Mouse (Mus musculus): Measurements from ENCODE around the gene Apeh. TPM values are rescaled to one million over a fixed set of nuclear protein-coding genes. Genes with fewer than 3 reads are reported as not detected.

Gene Apeh
- polyA plus RNA-seq, 1 experiment, result 21.2 TPM

DNA sequence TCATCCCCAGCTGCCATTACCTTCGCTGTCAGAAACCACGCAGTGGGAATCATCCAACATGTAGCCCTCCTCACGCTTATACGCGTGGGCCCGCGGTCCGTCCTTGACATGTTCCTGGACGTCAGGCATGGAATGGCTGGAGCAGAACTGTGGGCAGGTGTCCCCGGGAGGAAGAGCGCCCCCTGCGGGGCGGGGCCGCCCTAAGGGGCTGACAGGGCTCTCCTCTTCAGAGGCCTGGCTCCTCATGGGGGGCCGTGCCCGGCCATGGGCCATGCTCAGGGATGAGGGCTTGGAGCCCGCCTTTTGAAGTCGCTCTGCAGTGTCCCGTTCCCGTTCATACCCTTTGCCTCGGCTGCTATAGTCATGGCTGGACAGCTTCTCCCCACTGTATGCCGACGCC is 11.7 kb upstream of the Apeh start:
- peaks cover 12% of the 10 kb centered on the region for H3K4me1 ChIP-seq (ENCODE audit: control insufficient read depth, insufficient read depth, low read length)
- H3K27ac ChIP-seq (ENCODE audit: control insufficient read depth, insufficient read depth, low read depth, low read length), result no peak overlapping the region
- no peaks in the 10 kb centered on the region for H3K36me3 ChIP-seq (ENCODE audit: control insufficient read depth, insufficient read depth, low read length)
- no peak for TF ChIP-seq POLR2A (IDR thresholded peaks at IDR 0.05; ENCODE audit: control insufficient read depth, low read depth, low read length)
- peak; percentile 29; the same call in 1 of the 2 replicates for TF ChIP-seq CTCF (IDR thresholded peaks at IDR 0.05; ENCODE audit: control insufficient read depth, insufficient read depth, insufficient replicate concordance, low read depth, low read length)
- no peaks in the 10 kb centered on the region for H3K27me3 ChIP-seq (ENCODE audit: control insufficient read depth, insufficient read depth, low read length)
- peak overlapping the region; percentile 44 for H3K4me3 ChIP-seq (ENCODE audit: control insufficient read depth, low read depth, low read length)

- H3K4me3 ChIP-seq (ENCODE audit: control insufficient read depth, low read depth, low read length), result no peak overlapping the region
- H3K27me3 ChIP-seq (ENCODE audit: control insufficient read depth, insufficient read depth, low read length), result no peaks in the 10 kb centered on the region
- no peak overlapping the region for H3K27ac ChIP-seq (ENCODE audit: control insufficient read depth, insufficient read depth, low read depth, low read length)
- TF ChIP-seq POLR2A (IDR thresholded peaks at IDR 0.05; ENCODE audit: control insufficient read depth, low read depth, low read length) (no peak), CTCF (IDR thresholded peaks at IDR 0.05; ENCODE audit: control insufficient read depth, insufficient read depth, insufficient replicate concordance, low read depth, low read length) (no peak)
- no peaks in the 10 kb centered on the region for H3K36me3 ChIP-seq (ENCODE audit: control insufficient read depth, insufficient read depth, low read length)
- peaks cover 12% of the 10 kb centered on the region for H3K4me1 ChIP-seq (ENCODE audit: control insufficient read depth, insufficient read depth, low read length)
Measured at GRCm38 (mm10) chr9:108105549-108105863, 11.1 kb upstream of the Apeh start.

- H3K36me3 ChIP-seq (ENCODE audit: control insufficient read depth, insufficient read depth, low read length), result no peaks in the 10 kb centered on the region
- H3K27ac ChIP-seq (ENCODE audit: control insufficient read depth, insufficient read depth, low read depth, low read length), result no peak overlapping the region
- TF ChIP-seq POLR2A (IDR thresholded peaks at IDR 0.05; ENCODE audit: control insufficient read depth, low read depth, low read length), result no peak
- no peak for TF ChIP-seq CTCF (IDR thresholded peaks at IDR 0.05; ENCODE audit: control insufficient read depth, insufficient read depth, insufficient replicate concordance, low read depth, low read length)
- no peaks in the 10 kb centered on the region for H3K27me3 ChIP-seq (ENCODE audit: control insufficient read depth, insufficient read depth, low read length)
- no peak overlapping the region for H3K4me3 ChIP-seq (ENCODE audit: control insufficient read depth, low read depth, low read length)
- peaks cover 12% of the 10 kb centered on the region for H3K4me1 ChIP-seq (ENCODE audit: control insufficient read depth, insufficient read depth, low read length)
Measured at GRCm38 (mm10) chr9:108104766-108105548, 10.6 kb upstream of the Apeh start.

- H3K27ac ChIP-seq (ENCODE audit: control insufficient read depth, insufficient read depth, low read depth, low read length), result no peak overlapping the region
- H3K36me3 ChIP-seq (ENCODE audit: control insufficient read depth, insufficient read depth, low read length), result no peaks in the 10 kb centered on the region
- H3K4me3 ChIP-seq (ENCODE audit: control insufficient read depth, low read depth, low read length), result no peak overlapping the region
- H3K27me3 ChIP-seq (ENCODE audit: control insufficient read depth, insufficient read depth, low read length), result no peaks in the 10 kb centered on the region
- TF ChIP-seq CTCF (IDR thresholded peaks at IDR 0.05; ENCODE audit: control insufficient read depth, insufficient read depth, insufficient replicate concordance, low read depth, low read length) (no peak), POLR2A (IDR thresholded peaks at IDR 0.05; ENCODE audit: control insufficient read depth, low read depth, low read length) (no peak)
- peaks cover 7% of the 10 kb centered on the region for H3K4me1 ChIP-seq (ENCODE audit: control insufficient read depth, insufficient read depth, low read length)
Measured at GRCm38 (mm10) chr9:108099619-108100018, 5.2 kb upstream of the Apeh start.

DNA sequence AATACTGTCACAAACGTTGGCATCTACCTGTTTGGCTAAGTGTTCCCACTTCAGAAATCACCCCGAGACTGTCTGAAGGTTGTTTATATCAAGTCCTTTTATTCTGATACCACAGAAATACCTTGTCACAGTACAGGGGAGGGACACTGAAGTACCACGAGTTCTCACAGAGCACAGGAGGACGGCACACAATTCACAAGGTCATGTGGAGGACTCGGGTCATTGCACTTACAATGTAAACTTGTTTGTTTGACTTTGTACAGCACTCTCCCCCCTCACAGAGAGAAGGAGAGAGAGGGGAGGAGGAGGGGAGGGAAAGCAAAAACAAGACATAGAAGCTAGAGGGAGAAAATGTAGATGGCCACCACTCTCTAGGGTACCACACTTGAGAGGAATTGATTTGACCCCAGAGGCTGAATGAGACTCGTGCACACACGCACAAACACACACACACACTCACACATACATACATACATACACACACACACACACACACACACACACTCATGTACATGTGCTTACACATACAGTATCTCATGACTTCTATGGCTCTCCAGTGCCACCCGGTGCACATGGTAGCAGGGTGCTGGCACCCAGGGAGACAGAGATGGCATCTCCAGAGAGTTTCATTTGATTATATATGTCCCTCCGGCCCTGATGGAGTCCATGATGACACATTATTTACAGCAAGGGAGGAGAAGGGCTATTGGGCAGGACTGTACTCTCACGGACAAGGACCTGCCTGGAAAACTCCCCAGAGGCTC is 1.7 kb upstream of the Apeh start:
- no peaks in the 10 kb centered on the region for H3K27me3 ChIP-seq (ENCODE audit: control insufficient read depth, insufficient read depth, low read length)
- H3K36me3 ChIP-seq (ENCODE audit: control insufficient read depth, insufficient read depth, low read length), result no peaks in the 10 kb centered on the region
- no peak overlapping the region for H3K27ac ChIP-seq (ENCODE audit: control insufficient read depth, insufficient read depth, low read depth, low read length)
- no peak for TF ChIP-seq POLR2A (IDR thresholded peaks at IDR 0.05; ENCODE audit: control insufficient read depth, low read depth, low read length)
- TF ChIP-seq CTCF (IDR thresholded peaks at IDR 0.05; ENCODE audit: control insufficient read depth, insufficient read depth, insufficient replicate concordance, low read depth, low read length), result no peak
- H3K4me1 ChIP-seq (ENCODE audit: control insufficient read depth, insufficient read depth, low read length), result peaks cover 17% of the 10 kb centered on the region
- H3K4me3 ChIP-seq (ENCODE audit: control insufficient read depth, low read depth, low read length), result no peak overlapping the region

GRCm38 (mm10) chr9:108095518-108095917 is 1.1 kb upstream of the Apeh start:
- Histone ChIP-seq H3K27ac (ENCODE audit: control insufficient read depth, insufficient read depth, low read depth, low read length) (no peak overlapping the region), H3K36me3 (ENCODE audit: control insufficient read depth, insufficient read depth, low read length) (no peaks in the 10 kb centered on the region), H3K4me3 (ENCODE audit: control insufficient read depth, low read depth, low read length) (no peak overlapping the region), H3K27me3 (ENCODE audit: control insufficient read depth, insufficient read depth, low read length) (no peaks in the 10 kb centered on the region), H3K4me1 (ENCODE audit: control insufficient read depth, insufficient read depth, low read length) (peaks cover 17% of the 10 kb centered on the region)
- TF ChIP-seq CTCF (IDR thresholded peaks at IDR 0.05; ENCODE audit: control insufficient read depth, insufficient read depth, insufficient replicate concordance, low read depth, low read length), result peak; percentile 59; the same call in 1 of the 2 replicates
- TF ChIP-seq POLR2A (IDR thresholded peaks at IDR 0.05; ENCODE audit: control insufficient read depth, low read depth, low read length), result no peak

GRCm38 (mm10) chr9:108094998-108095411 is 599 bp upstream of the Apeh start:
- no peaks in the 10 kb centered on the region for H3K36me3 ChIP-seq (ENCODE audit: control insufficient read depth, insufficient read depth, low read length)
- peaks cover 17% of the 10 kb centered on the region for H3K4me1 ChIP-seq (ENCODE audit: control insufficient read depth, insufficient read depth, low read length)
- H3K27ac ChIP-seq (ENCODE audit: control insufficient read depth, insufficient read depth, low read depth, low read length), result peak overlapping the region; percentile 65; the same call in 1 of the 2 replicates
- TF ChIP-seq POLR2A (IDR thresholded peaks at IDR 0.05; ENCODE audit: control insufficient read depth, low read depth, low read length), result no peak
- no peak for TF ChIP-seq CTCF (IDR thresholded peaks at IDR 0.05; ENCODE audit: control insufficient read depth, insufficient read depth, insufficient replicate concordance, low read depth, low read length)
- peak overlapping the region; percentile 91 for H3K4me3 ChIP-seq (ENCODE audit: control insufficient read depth, low read depth, low read length)
- no peaks in the 10 kb centered on the region for H3K27me3 ChIP-seq (ENCODE audit: control insufficient read depth, insufficient read depth, low read length)

All from testis, adult 2 months (tissue).